Comparison of ENCODE assay signal across 22 mouse cellular contexts in genomic region chr2:78268705-78269104, GRCm38 (mm10).
DNase-seq lines count a peak whose midpoint lies in the region; ATAC-seq and TF ChIP-seq lines count a peak whose summit lies in the region.
"Had no signal": no experiment of that assay in that cellular context is flagged by ENCODE, and none has a peak within 500 bp of the region (broad histone marks: within the 10 kb centered on the region; RNA-seq: fewer than 3 reads in every experiment).

No protein-coding gene starts in this region.

- 0 out of 2 replicates have a peak overlapping the region, but pooled peaks have one; percentile 20 for H3K27ac ChIP-seq in hindbrain, postnatal 0 days
- no peak overlapping the region for H3K27ac ChIP-seq in hindbrain, embryonic 14.5 days

- H3K36me3 ChIP-seq in hindbrain, postnatal 0 days (ENCODE audit: insufficient read depth, low read length): no peaks in the 10 kb centered on the region
- no peaks in the 10 kb centered on the region for H3K36me3 ChIP-seq in hindbrain, embryonic 14.5 days (replicated peaks; ENCODE audit: control insufficient read depth, insufficient read depth)
- H3K36me3 ChIP-seq: G1E had no signal

- no peaks in the 10 kb centered on the region for H3K27me3 ChIP-seq in hindbrain, postnatal 0 days (ENCODE audit: insufficient read depth, low read length)
- no peaks in the 10 kb centered on the region for H3K27me3 ChIP-seq in hindbrain, embryonic 14.5 days (ENCODE audit: control insufficient read depth, insufficient read depth, low read length)
- H3K27me3 ChIP-seq: CH12.LX, Patski had no signal

- no peak for DNase-seq in frontal cortex, postnatal 10 days (ENCODE audit: low spot score in 2 of 2)
- DNase-seq in hindbrain, postnatal 0 days (ENCODE audit: low spot score): no peak
- DNase-seq in hindbrain, embryonic 14.5 days (ENCODE audit: low spot score): no peak
- DNase-seq in brain, adult 2 months (ENCODE audit: low read depth, low spot score): peak; percentile 53
- DNase-seq: adrenal gland, adult 2 months; adrenal gland, adult 8-10 months; adrenal gland, postnatal 10 days; adrenal gland, postnatal 14 days; adrenal gland, postnatal 25 days; adrenal gland, postnatal 36 days; B cell, adult 2 months; cerebellum, adult 11 months; cerebellum, adult 11-12 months; cerebellum, adult 18-20 months; cerebellum, adult 2 months had no signal

- H3K4me3 ChIP-seq in hindbrain, postnatal 0 days (ENCODE audit: low read length): no peak overlapping the region
- no peak overlapping the region for H3K4me3 ChIP-seq in hindbrain, embryonic 14.5 days (replicated peaks; ENCODE audit: low read length)

- ATAC-seq in frontal cortex, adult (ENCODE audit: low TSS enrichment): peak; percentile 94
- ATAC-seq in hindbrain, postnatal 0 days: no peak
- ATAC-seq in hindbrain, embryonic 14.5 days (ENCODE audit: low FRiP score): no peak
- no peak for ATAC-seq in granulocyte monocyte progenitor cell, adult 5-6 weeks (replicated peaks; ENCODE audit: poor library complexity, severe bottlenecking)
- ATAC-seq: activated CD4-positive, CD25-positive, alpha-beta regulatory T cell, adult 4 months; CD4-positive, CD25-positive, alpha-beta regulatory T cell, adult 4 months; Patski had no signal

- H3K9ac ChIP-seq in hindbrain, postnatal 0 days (replicated peaks; ENCODE audit: low read length): no peak overlapping the region
- no peak overlapping the region for H3K9ac ChIP-seq in hindbrain, embryonic 14.5 days

- no peak overlapping the region for H3K4me2 ChIP-seq in hindbrain, postnatal 0 days (ENCODE audit: low read depth, low read length)
- no peak overlapping the region for H3K4me2 ChIP-seq in hindbrain, embryonic 14.5 days (replicated peaks)

- WGBS in hindbrain, postnatal 0 days: 77% methylated on average over 4 of the region's 4 CpGs
- 83% methylated on average over 4 of the region's 4 CpGs for WGBS in hindbrain, embryonic 14.5 days

- TF ChIP-seq CTCF in hindbrain, postnatal 0 days (IDR thresholded peaks at IDR 0.05; ENCODE audit: low read depth): no peak

- no peaks in the 10 kb centered on the region for H3K9me3 ChIP-seq in hindbrain, postnatal 0 days (ENCODE audit: low read length)
- H3K9me3 ChIP-seq in hindbrain, embryonic 14.5 days (ENCODE audit: control insufficient read depth, low read length): no peaks in the 10 kb centered on the region

- no peaks in the 10 kb centered on the region for H3K4me1 ChIP-seq in hindbrain, postnatal 0 days (ENCODE audit: insufficient read depth, low read length)
- H3K4me1 ChIP-seq in hindbrain, embryonic 14.5 days (replicated peaks; ENCODE audit: control insufficient read depth, insufficient read depth, low read length): no peaks in the 10 kb centered on the region
